Mouse (Mus musculus): Measurements from ENCODE around the gene Mrrf.

DNA sequence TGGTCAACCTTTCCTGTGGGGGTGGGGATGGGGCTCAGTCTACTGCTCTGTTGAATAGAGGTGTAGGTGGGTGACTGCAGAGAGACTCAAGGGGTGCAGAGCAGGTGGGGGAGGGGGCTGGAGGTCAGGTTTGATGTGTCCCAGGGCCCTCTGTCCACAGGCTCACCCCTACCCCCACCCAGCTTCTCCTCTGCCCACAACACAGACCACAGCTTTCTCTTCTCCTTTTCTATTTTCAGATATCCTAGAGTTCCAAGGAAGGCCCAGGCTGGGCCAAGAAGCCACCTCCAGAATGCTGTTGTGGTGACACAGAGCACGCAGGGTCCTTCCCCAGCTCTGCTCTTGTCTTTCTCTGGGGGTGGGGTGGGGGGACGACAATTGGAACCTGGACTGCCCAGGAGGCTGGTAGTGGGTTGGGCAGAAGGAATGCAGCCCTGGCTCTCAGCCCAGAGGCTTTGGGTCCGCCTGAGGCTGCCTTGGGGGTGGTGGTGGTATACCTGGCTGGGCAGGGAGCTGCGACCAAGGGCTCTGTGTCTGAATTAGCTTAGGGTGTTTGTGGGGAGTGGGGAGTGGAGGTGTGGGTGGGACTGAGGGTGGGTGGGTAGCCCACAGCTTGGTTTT, 80.9 kb downstream of the Mrrf start:
- TF ChIP-seq GATA1 (IDR thresholded peaks at IDR 0.05; ENCODE audit: borderline replicate concordance, low read length) = no peak
- TF ChIP-seq FLI1 (IDR thresholded peaks at IDR 0.05; ENCODE audit: low read length) = no peak
